ENCODE assay signal across 8 mouse cellular contexts in the genomic region with DNA sequence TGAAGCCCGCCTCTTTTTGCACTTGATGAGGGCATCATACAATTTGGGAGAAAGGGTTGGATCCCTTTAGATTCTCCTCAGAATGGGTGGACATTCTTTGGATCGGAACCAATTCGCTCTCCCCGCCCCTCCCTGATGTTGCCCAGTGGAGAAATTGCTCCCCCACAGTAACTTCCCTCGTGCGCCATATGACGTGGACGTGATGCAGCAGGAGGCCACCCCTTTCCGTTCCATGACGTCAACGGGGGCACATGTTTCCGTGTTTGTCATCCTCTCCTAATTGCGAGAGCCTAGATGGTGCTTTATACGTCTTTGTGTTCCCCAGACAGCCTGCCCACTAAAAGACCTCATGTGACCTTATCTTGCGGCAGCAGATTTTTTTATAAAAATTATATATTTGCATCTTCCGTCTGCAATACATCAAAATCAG. TPM values are rescaled to one million over a fixed set of nuclear protein-coding genes. Genes with fewer than 3 reads are reported as not detected.
DNase-seq lines count a peak whose midpoint lies in the region; ATAC-seq lines count a peak whose summit lies in the region.

No protein-coding gene starts in this region.

- ATAC-seq in embryonic facial prominence, embryonic 12.5 days (ENCODE audit: insufficient number of reproducible peaks, insufficient read depth, low FRiP score, low TSS enrichment) = peak; percentile 7; the same call in 1 of the 2 replicates
- peak; percentile 52 for ATAC-seq in limb, embryonic 12.5 days (ENCODE audit: insufficient number of reproducible peaks, insufficient read depth, low FRiP score, low TSS enrichment, low read depth)
- ATAC-seq in midbrain, embryonic 14.5 days (ENCODE audit: low FRiP score, low TSS enrichment) = peak; percentile 75

- peak overlapping the region; percentile 82 for H3K27ac ChIP-seq in embryonic facial prominence, embryonic 12.5 days
- H3K27ac ChIP-seq in limb, embryonic 12.5 days = peak overlapping the region; percentile 87
- peak overlapping the region; percentile 93 for H3K27ac ChIP-seq in midbrain, embryonic 14.5 days (replicated peaks; ENCODE audit: low read depth, low read length)

- H3K4me2 ChIP-seq in embryonic facial prominence, embryonic 12.5 days (replicated peaks) = peak overlapping the region; percentile 77
- H3K4me2 ChIP-seq in limb, embryonic 12.5 days = peak overlapping the region; percentile 74
- H3K4me2 ChIP-seq in midbrain, embryonic 14.5 days (ENCODE audit: low read length) = peak overlapping the region; percentile 82

- no peaks in the 10 kb centered on the region for H3K36me3 ChIP-seq in embryonic facial prominence, embryonic 12.5 days
- H3K36me3 ChIP-seq in limb, embryonic 12.5 days = no peaks in the 10 kb centered on the region; the same call in 1 of the 2 replicates
- no peaks in the 10 kb centered on the region for H3K36me3 ChIP-seq in midbrain, embryonic 14.5 days (ENCODE audit: control insufficient read depth, insufficient read depth, low read length)

- H3K4me1 ChIP-seq in embryonic facial prominence, embryonic 12.5 days = peaks cover 5% of the 10 kb centered on the region; the same call in 1 of the 2 replicates
- H3K4me1 ChIP-seq in limb, embryonic 12.5 days (replicated peaks) = no peaks in the 10 kb centered on the region; the same call in 1 of the 2 replicates
- peaks cover 3% of the 10 kb centered on the region; the same call in 1 of the 2 replicates for H3K4me1 ChIP-seq in midbrain, embryonic 14.5 days (ENCODE audit: control insufficient read depth, insufficient read depth, low read length)

- peak overlapping the region; percentile 73 for H3K9ac ChIP-seq in embryonic facial prominence, embryonic 12.5 days
- peak overlapping the region; percentile 79 for H3K9ac ChIP-seq in limb, embryonic 12.5 days (replicated peaks)
- H3K9ac ChIP-seq in midbrain, embryonic 14.5 days (replicated peaks; ENCODE audit: low read length) = peak overlapping the region; percentile 67

- peak; percentile 91 for DNase-seq in 3T3-L1 (ENCODE audit: low read depth, low spot score)
- peak; percentile 89 to 93 for DNase-seq in adrenal gland, postnatal 36 days
- peak; percentile 90 to 93 for DNase-seq in heart, adult 18-20 months
- DNase-seq in kidney, adult 18-20 months = peak; percentile 82
- peak; percentile 92 for DNase-seq in midbrain, embryonic 14.5 days
- DNase-seq in spleen, adult 12 weeks (ENCODE audit: low spot score) = peak; percentile 88

- H3K27me3 ChIP-seq in embryonic facial prominence, embryonic 12.5 days = no peaks in the 10 kb centered on the region
- no peaks in the 10 kb centered on the region for H3K27me3 ChIP-seq in limb, embryonic 12.5 days
- no peaks in the 10 kb centered on the region for H3K27me3 ChIP-seq in midbrain, embryonic 14.5 days (ENCODE audit: control insufficient read depth, insufficient read depth, low read length)

- WGBS in embryonic facial prominence, embryonic 12.5 days = 4% methylated on average over 16 of the region's 16 CpGs
- 6% methylated on average over 16 of the region's 16 CpGs for WGBS in limb, embryonic 12.5 days
- WGBS in midbrain, embryonic 14.5 days = 4% methylated on average over 16 of the region's 16 CpGs

- peak overlapping the region; percentile 75 for H3K4me3 ChIP-seq in embryonic facial prominence, embryonic 12.5 days
- peak overlapping the region; percentile 76 for H3K4me3 ChIP-seq in limb, embryonic 12.5 days (replicated peaks)
- peak overlapping the region; percentile 60 for H3K4me3 ChIP-seq in midbrain, embryonic 14.5 days (replicated peaks; ENCODE audit: low read depth, low read length)

- H3K9me3 ChIP-seq in embryonic facial prominence, embryonic 12.5 days = no peaks in the 10 kb centered on the region
- H3K9me3 ChIP-seq in limb, embryonic 12.5 days = no peaks in the 10 kb centered on the region
- H3K9me3 ChIP-seq in midbrain, embryonic 14.5 days (ENCODE audit: control insufficient read depth, low read length) = no peaks in the 10 kb centered on the region

RNA-seq across cellular contexts. Expression of gene Babam2, which starts 0.8 kb away (rescaled TPM):
- total RNA-seq in adrenal gland, postnatal 36 days (2021) = 100 to 1,000 TPM in 1 of 2 experiments, 10 to 100 TPM in 1; 85.1 to 146 TPM
- 32.2 and 37.6 TPM in 2 replicates for polyA plus RNA-seq in embryonic facial prominence, embryonic 12.5 days (2016; fragmentation: Nextera tagmentation; extraction: Ambion mirVana)
- total RNA-seq in heart, adult 18-20 months (2021) = 10 to 100 TPM; 31.5 to 37.7 TPM
- 35.4 and 37.6 TPM in 2 replicates for polyA plus RNA-seq in limb, embryonic 12.5 days (2016; fragmentation: Nextera tagmentation; extraction: Ambion mirVana)
- 33.5 and 35.7 TPM in 2 replicates for polyA plus RNA-seq in midbrain, embryonic 14.5 days (2014; fragmentation: Nextera tagmentation; extraction: Ambion mirVana)

RNA-seq across cellular contexts. Expression of gene Rbks, which starts 0.9 kb away (rescaled TPM):
- 10 to 100 TPM in 1 of 2 experiments, 1 to 10 TPM in 1; 6.6 to 16.7 TPM for total RNA-seq in adrenal gland, postnatal 36 days (2021)
- polyA plus RNA-seq in embryonic facial prominence, embryonic 12.5 days (2016; fragmentation: Nextera tagmentation; extraction: Ambion mirVana) = 1.7 and 2.5 TPM in 2 replicates
- total RNA-seq in heart, adult 18-20 months (2021) = 1 to 10 TPM; 3.5 to 4.1 TPM
- 1.7 and 3.0 TPM in 2 replicates for polyA plus RNA-seq in limb, embryonic 12.5 days (2016; fragmentation: Nextera tagmentation; extraction: Ambion mirVana)
- 3.0 and 3.1 TPM in 2 replicates for polyA plus RNA-seq in midbrain, embryonic 14.5 days (2014; fragmentation: Nextera tagmentation; extraction: Ambion mirVana)

Comparison
In these comparisons a context has a peak if more than half of its experiments do, and no peak if none do; other contexts are left out.
1. Peak in every context shown above with its lines: DNase-seq, ATAC-seq, H3K4me3 ChIP-seq and H3K27ac ChIP-seq.
2. ATAC-seq: peak in every context shown above with its lines; median percentile 75 in midbrain, embryonic 14.5 days; 52 in limb, embryonic 12.5 days; 7 in embryonic facial prominence, embryonic 12.5 days.